Mouse (Mus musculus) hindbrain, postnatal 0 days (tissue): Measurements from ENCODE around the gene Wif1. TPM values are rescaled to one million over a fixed set of nuclear protein-coding genes. Genes with fewer than 3 reads are reported as not detected.

Experiments
- ATAC-seq: fragments of 200-750 bp; cut with Nextera tagmentation; 2 replicates; pipeline ENCODE4 v1.8.0; 2017; ENCODE audit warnings: mild to moderate bottlenecking, moderate TSS enrichment, moderate library complexity
- DNase-seq: peaks from one replicate; pipeline ENCODE4 v3.0.0-alpha.2; 2015; ENCODE audit warnings: low spot score
- H3K27ac ChIP-seq: fragments of 300-500 bp; sonication (generic); 2 replicates; pipeline ENCODE4 v1.5.1; 2014; ENCODE audit warnings: mild to moderate bottlenecking
- H3K27me3 ChIP-seq: fragments of 300-500 bp; sonication (generic); 2 replicates; pipeline ENCODE4 v1.6.1; 2014; ENCODE audit warnings: low read length, mixed read lengths; ENCODE audit not compliant: insufficient read depth
- H3K36me3 ChIP-seq: fragments of 300-500 bp; sonication (generic); 2 replicates; pipeline ENCODE4 v1.6.1; 2014; ENCODE audit warnings: low read length, mixed read lengths; ENCODE audit not compliant: insufficient read depth
- H3K4me1 ChIP-seq: fragments of 300-500 bp; sonication (generic); 2 replicates; pipeline ENCODE4 v1.6.1; 2014; ENCODE audit warnings: antibody characterized with exemption, low read length, mixed read lengths; ENCODE audit not compliant: insufficient read depth
- H3K4me2 ChIP-seq: fragments of 300-500 bp; sonication (generic); 2 replicates; pipeline ENCODE4 v1.6.1; 2014; ENCODE audit warnings: low read depth, mild to moderate bottlenecking, low read length, moderate library complexity, mixed read lengths
- H3K4me3 ChIP-seq: fragments of 300-500 bp; sonication (generic); 2 replicates; pipeline ENCODE4 v1.5.1; 2014; ENCODE audit warnings: low read length
- H3K9ac ChIP-seq: fragments of 300-500 bp; sonication (generic); replicated peaks from 2 replicates; pipeline ENCODE4 v1.6.1; 2014; ENCODE audit warnings: mild to moderate bottlenecking, low read length, moderate library complexity, mixed read lengths
- H3K9me3 ChIP-seq: fragments of 300-500 bp; sonication (generic); 2 replicates; pipeline ENCODE4 v1.6.1; 2016; ENCODE audit warnings: low read length, mixed read lengths
- CTCF ChIP-seq: IDR thresholded peaks from 2 replicates; pipeline ENCODE4 v1.5.1; 2016; ENCODE audit warnings: antibody characterized with exemption, control low read depth, low read depth
- WGBS: fragments of 180-500 bp; shearing (Covaris S2); extraction: QIAGEN DNeasy Blood & Tissue Kit; methylation state at CpG from one replicate; pipeline ENCODE4 v1.1.7; 2014; 5-methylcytosine and 5-hydroxymethylcytosine counted together
- polyA plus RNA-seq: library from polyadenylated mRNA; unstranded; fragments of >200 nt; fragmentation: Nextera tagmentation; extraction: Ambion mirVana; gene quantifications from 2 replicates; pipeline ENCODE4 v1.2.1, GENCODE M21; 2015
- total RNA-seq: library from RNA; depleted of rRNA; stranded (reverse); fragments of >200 nt; gene quantifications from 2 replicates; pipeline ENCODE4 v1.2.3, GENCODE M21; 2014

Gene Wif1
- total and polyA plus RNA-seq, 2 experiments from 2014 or later: 5.4 to 11.7 TPM

DNA sequence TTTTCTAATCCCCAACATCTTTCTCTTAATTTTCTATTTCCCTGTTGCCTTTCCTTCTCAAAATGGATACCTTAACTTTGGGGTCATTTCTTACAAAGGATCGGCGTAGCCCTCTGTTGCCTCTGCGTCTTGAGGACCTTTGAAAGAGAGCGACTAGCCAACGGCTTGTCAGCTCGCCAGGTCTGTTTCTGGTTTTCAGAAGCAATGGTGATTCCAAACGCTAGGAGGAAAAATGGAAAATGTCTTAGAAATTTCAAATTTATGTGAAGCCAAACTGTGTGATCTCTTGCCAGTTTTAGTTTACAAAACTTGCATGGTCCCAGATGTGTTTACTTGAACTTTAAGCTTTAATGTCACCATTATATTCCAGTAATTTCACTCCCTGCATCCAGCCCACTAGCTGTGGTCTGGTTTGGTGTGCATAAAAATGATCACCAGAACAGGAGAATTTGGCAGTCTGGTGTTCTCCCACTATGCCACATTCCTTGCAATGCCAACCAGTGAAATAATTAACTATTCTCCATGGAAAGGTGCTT is 33.7 kb downstream of the Wif1 start:
- Histone ChIP-seq H3K4me3 (no peak overlapping the region), H3K36me3 (no peaks in the 10 kb centered on the region), H3K27ac (no peak overlapping the region), H3K4me2 (no peak overlapping the region), H3K9ac (no peak overlapping the region), H3K4me1 (no peaks in the 10 kb centered on the region), H3K27me3 (no peaks in the 10 kb centered on the region), H3K9me3 (no peaks in the 10 kb centered on the region)
- 77% methylated on average over 7 of the region's 7 CpGs for WGBS
- TF ChIP-seq CTCF: no peak
- DNase-seq: no peak
- no peak for ATAC-seq

DNA sequence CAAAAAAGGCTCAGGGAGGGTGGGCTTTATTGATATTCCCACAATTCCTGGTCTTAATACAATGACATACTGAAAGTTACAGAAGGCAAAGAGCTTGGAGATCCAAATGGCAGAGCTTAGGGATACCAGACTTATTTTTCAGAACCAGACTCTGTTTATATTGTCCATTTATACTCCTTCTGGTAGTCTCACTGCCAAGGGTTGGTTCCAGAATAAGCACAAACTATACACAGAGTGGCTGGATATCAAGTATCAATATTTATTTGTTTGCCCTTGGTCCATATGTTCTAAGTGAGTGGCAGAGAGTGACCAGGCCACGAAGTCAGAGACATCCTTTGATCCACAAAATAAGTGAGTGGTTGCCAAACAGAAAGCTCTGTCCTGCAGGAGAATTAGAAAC is 34.2 kb downstream of the Wif1 start:
- no peaks in the 10 kb centered on the region for H3K27me3 ChIP-seq
- no peaks in the 10 kb centered on the region for H3K36me3 ChIP-seq
- H3K4me3 ChIP-seq: no peak overlapping the region
- ATAC-seq: no peak
- WGBS: 65% methylated on average over 1 of the region's 1 CpGs
- no peak for DNase-seq
- no peak for TF ChIP-seq CTCF
- no peak overlapping the region for H3K9ac ChIP-seq
- no peaks in the 10 kb centered on the region for H3K4me1 ChIP-seq
- no peaks in the 10 kb centered on the region for H3K9me3 ChIP-seq
- no peak overlapping the region for H3K27ac ChIP-seq
- H3K4me2 ChIP-seq: no peak overlapping the region

DNA sequence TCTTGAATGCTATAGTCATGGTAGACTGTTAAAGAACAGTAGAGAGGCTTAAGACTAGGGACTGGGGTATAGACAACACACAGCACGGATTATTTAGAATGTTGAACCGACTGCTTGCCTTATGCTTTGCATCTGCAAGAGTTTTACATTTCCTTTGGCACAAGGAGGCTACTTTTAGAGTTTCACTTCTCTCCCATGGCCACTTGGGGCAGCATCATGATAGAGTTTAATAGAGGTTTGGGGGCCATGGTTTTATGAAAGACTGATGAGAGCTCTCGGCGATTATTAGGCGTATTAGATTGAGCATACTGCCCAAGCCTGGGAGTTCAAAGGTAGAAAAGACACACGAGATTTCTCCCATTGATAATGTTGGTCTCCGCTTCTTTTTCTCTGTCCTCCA is 37.0 kb downstream of the Wif1 start:
- 69% methylated on average over 7 of the region's 7 CpGs for WGBS

DNA sequence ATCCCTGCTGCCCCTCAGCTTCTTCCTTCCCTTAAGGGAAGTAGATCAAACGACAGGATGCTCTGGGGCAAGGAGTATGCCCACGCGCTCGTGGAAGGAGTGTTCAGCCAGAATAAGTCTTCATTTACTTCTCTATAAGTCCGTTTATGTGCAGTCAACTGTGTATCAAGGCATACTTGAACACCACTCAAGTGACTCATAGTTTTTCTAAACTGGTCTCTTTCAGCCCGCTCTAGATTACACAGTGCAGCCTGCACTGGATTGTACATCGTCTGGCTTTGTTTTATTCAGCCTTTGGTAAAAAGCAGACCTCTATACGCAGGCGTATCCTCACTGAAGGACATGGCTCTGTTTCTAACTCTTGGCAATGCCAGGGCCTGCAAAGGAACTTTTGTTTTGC is 46.7 kb downstream of the Wif1 start:
- no peak overlapping the region for H3K27ac ChIP-seq
- ATAC-seq: no peak
- no peak overlapping the region for H3K4me3 ChIP-seq
- WGBS: 81% methylated on average over 9 of the region's 9 CpGs
- H3K4me2 ChIP-seq: no peak overlapping the region
- no peaks in the 10 kb centered on the region for H3K9me3 ChIP-seq
- H3K9ac ChIP-seq: no peak overlapping the region
- H3K4me1 ChIP-seq: no peaks in the 10 kb centered on the region
- no peak for DNase-seq
- no peaks in the 10 kb centered on the region for H3K27me3 ChIP-seq
- H3K36me3 ChIP-seq: no peaks in the 10 kb centered on the region
- TF ChIP-seq CTCF: no peak

More for the DNA sequence above, 37.0 kb downstream of the Wif1 start:
- Histone ChIP-seq H3K9me3 (no peaks in the 10 kb centered on the region), H3K4me3 (no peak overlapping the region), H3K4me1 (no peaks in the 10 kb centered on the region), H3K27ac (no peak overlapping the region), H3K9ac (no peak overlapping the region), H3K4me2 (no peak overlapping the region), H3K36me3 (no peaks in the 10 kb centered on the region), H3K27me3 (no peaks in the 10 kb centered on the region)
- ATAC-seq (no peak), DNase-seq (no peak)
- TF ChIP-seq CTCF: peak; percentile 53

DNA sequence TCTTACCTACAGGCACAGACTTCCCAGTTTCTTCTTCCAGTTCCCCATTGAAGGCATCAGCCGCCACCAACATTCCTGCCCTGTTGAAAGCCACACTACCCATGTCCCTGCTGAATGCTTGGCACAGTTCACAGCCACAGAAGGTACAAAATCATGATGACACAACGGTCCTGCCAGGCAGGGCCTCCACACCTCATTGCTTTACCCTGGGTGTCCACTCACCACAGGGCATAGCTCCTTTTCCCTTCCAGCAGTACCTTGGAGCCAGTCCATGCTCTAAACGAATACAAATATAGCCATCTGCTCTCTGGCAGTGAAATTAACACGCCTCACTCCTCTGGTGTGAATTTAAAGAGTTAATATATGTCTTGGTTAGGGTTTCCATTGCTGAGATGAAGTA is 49.1 kb downstream of the Wif1 start:
- no peaks in the 10 kb centered on the region for H3K36me3 ChIP-seq
- ATAC-seq (no peak), DNase-seq (no peak)
- H3K9me3 ChIP-seq: no peaks in the 10 kb centered on the region
- no peak overlapping the region for H3K9ac ChIP-seq
- no peak overlapping the region for H3K27ac ChIP-seq
- no peaks in the 10 kb centered on the region for H3K4me1 ChIP-seq
- no peak overlapping the region for H3K4me3 ChIP-seq
- no peak overlapping the region for H3K4me2 ChIP-seq
- WGBS: 70% methylated on average over 4 of the region's 4 CpGs
- H3K27me3 ChIP-seq: no peaks in the 10 kb centered on the region
- TF ChIP-seq CTCF: no peak

DNA sequence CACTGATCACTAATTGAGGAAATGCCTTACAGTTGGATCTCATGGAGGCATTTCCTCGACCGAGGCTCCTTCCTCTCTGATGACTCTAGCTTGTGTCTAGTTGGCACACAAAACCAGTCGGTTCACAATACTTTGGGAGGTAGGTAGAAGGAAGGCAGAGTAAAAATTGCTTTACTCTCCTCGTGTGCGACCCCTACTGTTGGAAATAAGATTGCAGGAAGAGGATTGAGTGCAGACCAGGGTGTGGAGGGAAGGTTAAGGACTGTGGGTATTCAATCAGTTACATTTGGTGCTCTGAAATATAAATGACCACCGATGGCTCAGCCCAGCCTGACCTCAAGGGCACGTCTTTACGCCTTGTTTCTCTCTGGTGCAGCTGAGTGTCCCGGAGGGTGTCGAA is 49.8 kb downstream of the Wif1 start:
- DNase-seq (no peak), ATAC-seq (no peak)
- peak; percentile 28 for TF ChIP-seq CTCF
- Histone ChIP-seq H3K9me3 (no peaks in the 10 kb centered on the region), H3K4me3 (no peak overlapping the region), H3K27ac (no peak overlapping the region), H3K4me2 (no peak overlapping the region), H3K36me3 (no peaks in the 10 kb centered on the region), H3K27me3 (no peaks in the 10 kb centered on the region), H3K9ac (no peak overlapping the region), H3K4me1 (no peaks in the 10 kb centered on the region)
- WGBS: 69% methylated on average over 10 of the region's 10 CpGs

DNA sequence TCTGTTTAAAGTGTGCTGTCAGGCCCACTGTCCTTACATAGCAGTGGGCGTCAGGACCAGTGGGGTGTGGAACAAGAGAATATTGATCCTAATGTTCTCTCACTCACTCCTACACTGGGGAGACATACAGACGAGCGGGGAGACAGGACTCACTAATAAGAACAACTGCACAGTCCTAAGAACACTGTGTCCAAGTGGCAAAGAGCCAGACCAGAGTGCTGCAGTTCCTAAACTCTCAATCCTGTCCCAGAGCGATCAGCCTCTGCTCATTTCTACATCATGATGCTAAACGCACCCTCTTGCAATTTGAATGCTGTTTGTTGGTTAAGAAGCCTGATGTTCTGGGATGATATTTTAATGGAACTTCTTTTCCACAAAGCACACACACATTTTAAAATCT is 54.9 kb downstream of the Wif1 start:
- Histone ChIP-seq H3K4me1 (no peaks in the 10 kb centered on the region), H3K27ac (no peak overlapping the region), H3K27me3 (no peaks in the 10 kb centered on the region), H3K9me3 (no peaks in the 10 kb centered on the region), H3K9ac (no peak overlapping the region), H3K36me3 (no peaks in the 10 kb centered on the region), H3K4me3 (no peak overlapping the region), H3K4me2 (no peak overlapping the region)
- WGBS: 68% methylated on average over 5 of the region's 5 CpGs
- DNase-seq (no peak), ATAC-seq (no peak)
- no peak for TF ChIP-seq CTCF
